In genomic region chr11:97702393-97702745, GRCm38 (mm10) we compare ENCODE assay signal across 8 mouse cellular contexts. TPM values are rescaled to one million over a fixed set of nuclear protein-coding genes. Genes with fewer than 3 reads are reported as not detected.
DNase-seq lines count a peak whose midpoint lies in the region; ATAC-seq lines count a peak whose summit lies in the region.

No protein-coding gene starts in this region.

- peak; percentile 87 for DNase-seq in cerebellum, adult 11 months
- DNase-seq in embryo, embryonic 9.5 days (ENCODE audit: extremely low spot score), result peak; percentile 89
- peak; percentile 98 for DNase-seq in heart, adult 11 months
- DNase-seq in kidney, adult 18-20 months, result peak; percentile 91
- peak; percentile 74 to 82 for DNase-seq in spleen, adult 18-20 months

- H3K9ac ChIP-seq in limb, embryonic 13.5 days, result peak overlapping the region; percentile 72
- peak overlapping the region; percentile 55 for H3K9ac ChIP-seq in midbrain, embryonic 15.5 days

- peak overlapping the region; percentile 89 for H3K4me3 ChIP-seq in limb, embryonic 13.5 days
- peak overlapping the region; percentile 79 for H3K4me3 ChIP-seq in midbrain, embryonic 15.5 days

- peaks cover 36% of the 10 kb centered on the region for H3K4me1 ChIP-seq in limb, embryonic 13.5 days
- H3K4me1 ChIP-seq in midbrain, embryonic 15.5 days, result peaks cover 34% of the 10 kb centered on the region

- no peaks in the 10 kb centered on the region for H3K27me3 ChIP-seq in limb, embryonic 13.5 days
- H3K27me3 ChIP-seq in midbrain, embryonic 15.5 days (replicated peaks), result no peaks in the 10 kb centered on the region

- WGBS in limb, embryonic 13.5 days, result 0% methylated on average over 24 of the region's 24 CpGs
- under 1% methylated on average over 24 of the region's 24 CpGs for WGBS in midbrain, embryonic 15.5 days

- no peak for ATAC-seq in cerebellum, adult (ENCODE audit: insufficient number of reproducible peaks, low FRiP score, low TSS enrichment)
- ATAC-seq in limb, embryonic 13.5 days (ENCODE audit: low FRiP score, low read depth), result no peak
- peak; percentile 6 for ATAC-seq in midbrain, embryonic 15.5 days (replicated peaks)

- peak overlapping the region; percentile 90 for H3K4me2 ChIP-seq in limb, embryonic 13.5 days (replicated peaks)
- peak overlapping the region; percentile 61 for H3K4me2 ChIP-seq in midbrain, embryonic 15.5 days

- H3K27ac ChIP-seq in limb, embryonic 13.5 days, result peak overlapping the region; percentile 87
- H3K27ac ChIP-seq in midbrain, embryonic 15.5 days, result peak overlapping the region; percentile 98

- H3K36me3 ChIP-seq in limb, embryonic 13.5 days, result peaks cover 26% of the 10 kb centered on the region
- H3K36me3 ChIP-seq in midbrain, embryonic 15.5 days (replicated peaks), result peaks cover 17% of the 10 kb centered on the region

- no peaks in the 10 kb centered on the region for H3K9me3 ChIP-seq in limb, embryonic 13.5 days
- H3K9me3 ChIP-seq in midbrain, embryonic 15.5 days, result no peaks in the 10 kb centered on the region

RNA-seq across cellular contexts. Expression of gene Psmb3, which starts 0.8 kb away (rescaled TPM):
- polyA plus RNA-seq in limb, embryonic 13.5 days (2015; fragmentation: Nextera tagmentation; extraction: Ambion mirVana), result 490 and 497 TPM in 2 replicates
- polyA plus RNA-seq in midbrain, embryonic 15.5 days (2015; fragmentation: Nextera tagmentation; extraction: Ambion mirVana), result 421 and 431 TPM in 2 replicates

RNA-seq across cellular contexts. Expression of gene Pcgf2, which starts 2.1 kb away (rescaled TPM):
- 20.7 and 21.3 TPM in 2 replicates for polyA plus RNA-seq in limb, embryonic 13.5 days (2015; fragmentation: Nextera tagmentation; extraction: Ambion mirVana)
- 23.1 TPM in 2 replicates for polyA plus RNA-seq in midbrain, embryonic 15.5 days (2015; fragmentation: Nextera tagmentation; extraction: Ambion mirVana)

RNA-seq across cellular contexts. Expression of gene Cisd3, which starts 16.7 kb away (rescaled TPM):
- polyA plus RNA-seq in limb, embryonic 13.5 days (2015; fragmentation: Nextera tagmentation; extraction: Ambion mirVana), result 11.2 and 13.5 TPM in 2 replicates
- 21.6 and 26.4 TPM in 2 replicates for polyA plus RNA-seq in midbrain, embryonic 15.5 days (2015; fragmentation: Nextera tagmentation; extraction: Ambion mirVana)

RNA-seq across cellular contexts. Expression of gene Mllt6, which starts 39.2 kb away (rescaled TPM):
- polyA plus RNA-seq in limb, embryonic 13.5 days (2015; fragmentation: Nextera tagmentation; extraction: Ambion mirVana), result 2.9 and 3.3 TPM in 2 replicates
- 3.9 and 4.4 TPM in 2 replicates for polyA plus RNA-seq in midbrain, embryonic 15.5 days (2015; fragmentation: Nextera tagmentation; extraction: Ambion mirVana)

RNA-seq across cellular contexts. Expression of gene Pip4k2b, which starts 42.1 kb away (rescaled TPM):
- polyA plus RNA-seq in limb, embryonic 13.5 days (2015; fragmentation: Nextera tagmentation; extraction: Ambion mirVana), result 2.8 and 3.3 TPM in 2 replicates
- 4.3 and 4.9 TPM in 2 replicates for polyA plus RNA-seq in midbrain, embryonic 15.5 days (2015; fragmentation: Nextera tagmentation; extraction: Ambion mirVana)
